Mouse (Mus musculus) cerebellum, adult (tissue): Measurements from ENCODE around the gene Ccdc87.
"Not testable (repeated sequence)": the region's sequence is repeated elsewhere in the genome, so short reads cannot be mapped to it uniquely, and the experiment has no call there.

ENCODE experiments used
- ATAC-seq: cut with Nextera tagmentation; 2 replicates; pipeline ENCODE4 v1.9.2; 2017; ENCODE audit warnings: mild to moderate bottlenecking, moderate library complexity, mixed read lengths; ENCODE audit not compliant: insufficient number of reproducible peaks, low FRiP score, low TSS enrichment

Gene Ccdc87

GRCm38 (mm10) chr19:4836096-4836495 lies 3.1 kb upstream of the Ccdc87 start:
- ATAC-seq = no peak

GRCm38 (mm10) chr19:4837049-4837448 lies 2.1 kb upstream of the Ccdc87 start:
- ATAC-seq = no peak

GRCm38 (mm10) chr19:4838526-4839140 lies 533 bp upstream of the Ccdc87 start:
- ATAC-seq = no peak

GRCm38 (mm10) chr19:4840848-4841247 lies 1.7 kb downstream of the Ccdc87 start:
- no peak for ATAC-seq

- no peak for ATAC-seq
These were observed 3.4 kb downstream of the Ccdc87 start for GRCm38 (mm10) chr19:4842611-4843010.

- no peak for ATAC-seq
These were observed 6.7 kb downstream of the Ccdc87 start for GRCm38 (mm10) chr19:4845846-4846245.

- ATAC-seq = no peak
These were observed 8.3 kb downstream of the Ccdc87 start for GRCm38 (mm10) chr19:4847490-4847889.

GRCm38 (mm10) chr19:4849800-4850199 lies 10.6 kb downstream of the Ccdc87 start:
- ATAC-seq = no peak

GRCm38 (mm10) chr19:4850281-4850680 lies 11.1 kb downstream of the Ccdc87 start:
- ATAC-seq = no peak

- ATAC-seq = peak; percentile 93
These were observed 15.6 kb downstream of the Ccdc87 start, which contains the start of gene Ctsf for GRCm38 (mm10) chr19:4854552-4855469. Ctsf (plus strand) TSS chr19:4855130.

- peak; percentile 26; the same call in 1 of the 2 replicates for ATAC-seq
These were observed 16.3 kb downstream of the Ccdc87 start for GRCm38 (mm10) chr19:4855470-4855820.

GRCm38 (mm10) chr19:4855951-4856350 lies 16.8 kb downstream of the Ccdc87 start:
- ATAC-seq = no peak

- no peak for ATAC-seq
These were observed 19.9 kb downstream of the Ccdc87 start for GRCm38 (mm10) chr19:4859081-4859480.

- ATAC-seq = no peak
These were observed 23.9 kb downstream of the Ccdc87 start for GRCm38 (mm10) chr19:4863048-4863447.

GRCm38 (mm10) chr19:4865147-4865546 lies 26.0 kb downstream of the Ccdc87 start:
- ATAC-seq = no peak

- ATAC-seq = not testable (repeated sequence)
These were observed 35.4 kb downstream of the Ccdc87 start for GRCm38 (mm10) chr19:4874613-4875012.

GRCm38 (mm10) chr19:4876241-4876640 lies 37.1 kb downstream of the Ccdc87 start:
- ATAC-seq = no peak

GRCm38 (mm10) chr19:4876755-4877154 lies 37.6 kb downstream of the Ccdc87 start:
- ATAC-seq = no peak

- ATAC-seq = no peak
These were observed 38.6 kb downstream of the Ccdc87 start, which contains the start of gene Actn3 for GRCm38 (mm10) chr19:4877785-4878184. Actn3 (minus strand) TSS chr19:4877909.

GRCm38 (mm10) chr19:4878405-4879323 lies 39.5 kb downstream of the Ccdc87 start, which contains the start of gene Zdhhc24:
Zdhhc24 (plus strand) TSS chr19:4878668.
- peak; percentile 87 for ATAC-seq
